Mouse (Mus musculus): Measurements from ENCODE around the gene Srm.
A peak's percentile ranks its signal among the peaks of the same experiment; 100 is the strongest.

Srm gene

DNA sequence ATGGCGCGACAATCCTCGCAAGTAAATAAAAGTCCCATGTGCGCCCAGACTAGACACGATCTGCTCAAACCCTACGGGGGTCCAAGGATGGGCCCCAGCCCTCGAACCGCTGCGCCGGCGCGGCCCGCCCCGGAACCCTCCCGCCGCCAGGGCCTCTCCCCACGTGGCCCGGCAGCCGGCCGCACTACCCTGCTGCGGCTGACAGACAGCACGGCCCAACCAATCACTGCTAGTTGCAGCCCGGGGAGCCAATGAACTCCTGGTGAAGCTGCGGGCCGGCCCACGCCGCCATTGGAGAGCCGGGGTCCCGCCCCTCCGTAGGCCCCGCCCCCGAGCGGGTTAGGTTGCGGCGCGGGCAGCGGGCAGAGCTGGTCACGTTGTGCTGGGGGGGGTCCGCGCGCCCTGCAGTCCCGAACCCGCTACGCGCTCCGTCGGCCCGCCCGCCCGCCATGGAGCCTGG, at the start of gene Srm:
Gene Srm, plus strand, starts transcription at position 333 of the 460 bp plus-strand sequence.
- DNase-seq (ENCODE audit: low spot score), result peak; percentile 87

DNA sequence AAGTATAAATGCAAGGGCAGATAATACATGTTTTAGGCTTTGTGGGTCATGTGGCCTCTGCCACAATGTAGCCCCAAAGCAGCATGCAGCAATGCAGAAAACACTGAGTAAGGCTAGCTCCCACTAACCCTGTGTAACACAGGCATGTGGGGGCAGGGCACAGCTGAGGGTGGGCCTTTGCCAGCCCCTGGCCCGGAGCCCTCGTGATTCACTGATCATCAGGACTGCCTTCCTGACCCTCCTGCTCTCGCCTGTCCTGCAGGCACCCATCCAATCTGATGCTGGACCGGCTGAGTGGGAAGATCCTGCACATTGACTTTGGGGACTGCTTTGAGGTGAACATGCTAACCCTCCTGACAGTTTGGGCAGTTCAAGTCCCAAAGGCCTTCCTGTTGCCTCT, 42.2 kb upstream of the Srm start:
- no peak for DNase-seq (ENCODE audit: low spot score)

DNA sequence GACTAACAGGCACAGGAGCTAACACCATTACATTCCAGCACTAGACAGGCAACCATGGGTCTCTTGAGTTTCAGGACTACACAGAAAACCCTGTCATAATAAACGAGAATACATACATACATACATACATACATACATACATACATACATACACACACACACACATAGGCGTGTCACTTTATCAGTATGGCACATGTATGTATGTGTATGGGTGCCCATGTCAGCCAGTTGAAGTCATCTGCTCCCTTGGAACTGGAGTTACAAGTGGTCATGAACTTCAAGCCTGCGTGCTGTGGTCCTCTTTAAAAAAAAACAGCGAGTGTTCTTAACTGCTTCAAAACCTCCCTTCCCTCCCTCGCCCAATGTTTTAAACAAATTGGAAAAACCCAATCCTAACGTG, 33.5 kb upstream of the Srm start:
- DNase-seq (ENCODE audit: low spot score), result no peak

DNA sequence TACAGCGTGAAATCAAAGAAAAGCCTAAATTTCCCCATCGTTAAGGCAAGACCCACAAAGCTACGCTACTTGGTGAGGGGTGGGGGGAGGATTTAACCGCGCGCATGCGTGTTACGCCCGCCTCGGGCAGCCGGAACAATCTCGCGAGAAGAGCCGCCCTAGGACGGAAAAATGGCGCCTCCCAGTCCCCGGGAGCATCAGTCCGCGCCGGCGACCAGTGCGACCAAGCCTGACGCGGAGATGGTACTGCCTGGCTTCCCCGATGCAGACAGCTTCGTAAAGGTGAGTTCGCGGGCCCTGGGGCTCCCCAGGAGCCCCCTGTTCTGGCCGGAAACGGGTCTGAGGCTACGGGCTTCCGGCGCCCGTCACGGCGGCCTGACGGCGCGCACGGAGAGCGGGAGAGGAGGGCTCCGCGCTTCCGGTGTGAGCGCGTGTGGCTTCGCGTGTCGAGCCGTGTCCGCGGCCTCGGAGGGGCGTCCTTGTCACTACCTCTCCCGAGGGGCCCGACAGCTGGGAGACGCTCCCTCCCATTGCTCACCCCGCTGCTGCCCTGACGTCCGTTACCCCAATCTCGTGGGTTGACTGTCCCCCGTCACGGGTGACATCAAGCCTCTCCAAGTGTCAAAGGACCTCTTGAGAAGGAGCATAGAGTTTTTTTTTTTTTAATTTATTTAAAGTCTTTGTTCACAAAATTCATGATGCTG, 32.9 kb upstream of the Srm start, which contains the start of gene Exosc10:
Gene Exosc10, plus strand, starts transcription at position 133 of the 704 bp plus-strand sequence.
- peak; percentile 79 for DNase-seq (ENCODE audit: low spot score)

DNA sequence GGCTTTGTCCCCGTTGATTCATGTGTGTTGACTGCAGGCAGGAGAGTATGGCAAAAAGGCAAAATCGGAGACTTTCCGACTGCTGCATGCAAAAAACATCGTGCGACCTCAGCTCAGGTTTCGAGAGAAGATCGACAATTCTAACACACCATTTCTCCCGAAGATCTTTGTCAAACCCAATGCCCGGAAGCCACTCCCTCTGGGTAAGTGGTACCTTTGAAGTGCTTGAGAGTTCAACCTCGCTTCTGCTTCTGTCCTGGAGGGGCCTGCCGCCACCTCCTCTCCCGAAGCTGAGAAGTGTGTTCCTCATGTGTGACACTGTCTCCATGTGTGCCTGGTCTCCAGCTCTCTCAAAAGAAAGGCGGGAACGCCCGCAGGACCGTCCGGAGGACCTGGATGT, 28.6 kb upstream of the Srm start:
- DNase-seq (ENCODE audit: low spot score), result no peak

DNA sequence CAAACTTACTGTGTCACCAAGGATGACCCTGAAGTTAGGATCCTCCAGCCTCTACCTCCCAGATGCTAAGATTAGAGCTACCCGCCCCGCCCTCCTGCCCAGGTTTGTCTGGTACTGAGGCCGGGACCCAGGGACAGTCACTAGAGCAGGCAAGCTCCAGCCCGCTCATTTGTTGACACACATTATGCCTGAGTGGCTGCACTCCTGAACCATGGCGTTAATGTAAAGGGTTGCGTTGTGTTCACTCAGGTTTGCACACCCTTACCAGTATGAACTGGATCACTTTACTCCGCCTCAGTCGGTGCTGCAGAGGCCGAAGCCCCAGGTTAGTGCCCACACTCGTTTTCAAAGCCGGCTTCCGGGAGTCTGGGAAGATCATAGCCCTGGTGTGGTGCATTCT, 27.7 kb upstream of the Srm start:
- no peak for DNase-seq (ENCODE audit: low spot score)

DNA sequence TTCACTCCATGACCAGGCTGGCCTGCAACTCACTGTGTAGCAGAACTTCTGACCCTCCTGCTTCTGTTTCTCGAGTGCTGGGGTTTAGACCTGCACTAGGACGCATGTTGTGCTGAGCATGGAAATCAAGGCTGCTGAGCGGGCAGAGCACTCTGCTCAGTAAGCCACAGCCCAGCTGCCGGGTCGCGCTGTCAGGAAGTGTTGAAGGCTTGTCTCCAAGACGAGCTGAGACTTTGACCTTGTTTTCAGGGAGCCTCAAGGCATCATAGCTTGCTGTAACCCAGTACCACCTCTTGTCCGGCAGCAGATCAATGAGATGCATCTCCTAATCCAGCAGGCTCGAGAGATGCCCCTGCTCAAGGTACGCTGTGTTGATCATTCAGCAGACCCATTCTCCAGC, 21.2 kb upstream of the Srm start:
- no peak for DNase-seq (ENCODE audit: low spot score)

DNA sequence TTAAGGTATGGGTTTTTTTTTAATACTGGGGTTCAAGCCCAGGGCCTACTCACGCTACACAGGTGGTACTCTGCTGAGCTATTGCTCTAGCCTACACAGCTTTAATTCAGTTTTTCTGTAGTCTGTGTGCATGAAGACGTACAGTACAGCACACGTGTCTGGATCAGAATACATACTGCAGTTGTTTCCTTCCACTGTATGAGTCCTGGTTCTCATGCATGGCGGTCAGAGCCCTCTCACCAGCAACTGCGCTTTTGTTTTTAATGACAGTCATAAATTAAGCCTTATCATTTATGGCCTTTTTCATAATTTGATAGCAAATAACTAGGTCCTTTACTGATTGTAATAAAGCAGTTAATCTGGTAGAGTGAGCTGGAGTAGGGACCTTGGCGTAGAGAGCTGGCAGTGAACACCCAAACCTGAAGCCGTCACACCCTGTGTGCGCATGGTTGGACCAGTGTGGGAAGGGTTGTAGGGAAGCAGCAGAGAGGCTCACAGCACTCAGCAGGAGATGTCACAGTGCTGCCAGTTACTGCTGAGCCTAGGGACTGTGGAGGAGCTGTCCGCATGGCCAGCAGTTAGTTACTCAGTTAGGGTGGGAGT, 20.5 kb upstream of the Srm start:
- DNase-seq (ENCODE audit: low spot score), result no peak

DNA sequence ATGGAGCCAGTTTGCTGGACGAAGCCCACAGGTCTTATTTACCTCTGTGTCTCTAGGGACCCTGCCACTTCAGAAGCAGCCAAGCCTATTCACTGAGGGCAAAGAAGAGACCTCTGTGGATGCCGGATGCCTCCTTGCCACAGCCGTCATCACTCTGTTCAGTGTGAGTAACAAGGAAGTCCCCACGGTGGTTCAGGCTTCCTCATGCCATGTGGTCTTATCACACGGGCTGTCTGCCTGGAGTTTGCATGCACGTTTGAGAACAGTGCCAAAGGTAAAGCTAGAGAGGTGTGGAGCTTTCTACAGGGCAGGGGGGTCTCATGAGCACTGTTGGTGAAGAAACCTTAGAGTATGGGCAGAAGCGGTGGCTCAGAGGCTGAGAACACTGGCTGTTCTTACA, 18.1 kb upstream of the Srm start:
- DNase-seq (ENCODE audit: low spot score), result no peak

DNA sequence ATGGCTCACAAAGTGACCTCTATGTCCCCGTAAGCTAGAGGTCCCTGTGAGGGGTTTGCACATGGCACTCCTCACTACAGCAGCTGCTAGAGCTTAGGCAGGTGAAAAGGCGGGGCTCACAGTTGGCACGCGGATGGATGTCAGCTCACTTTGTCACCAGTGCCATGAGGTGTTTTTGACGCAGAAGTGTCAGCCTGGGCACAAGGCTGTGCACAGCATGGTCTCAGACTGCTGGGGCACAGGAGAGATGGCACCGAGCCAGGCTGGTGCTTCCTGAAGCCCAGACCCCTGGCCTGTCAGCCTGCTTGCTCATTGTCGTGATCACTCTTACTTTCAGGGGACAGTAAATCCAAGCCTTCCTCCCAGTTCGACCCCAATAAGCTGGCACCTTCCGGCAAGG, 10.5 kb upstream of the Srm start:
- DNase-seq (ENCODE audit: low spot score), result no peak

DNA sequence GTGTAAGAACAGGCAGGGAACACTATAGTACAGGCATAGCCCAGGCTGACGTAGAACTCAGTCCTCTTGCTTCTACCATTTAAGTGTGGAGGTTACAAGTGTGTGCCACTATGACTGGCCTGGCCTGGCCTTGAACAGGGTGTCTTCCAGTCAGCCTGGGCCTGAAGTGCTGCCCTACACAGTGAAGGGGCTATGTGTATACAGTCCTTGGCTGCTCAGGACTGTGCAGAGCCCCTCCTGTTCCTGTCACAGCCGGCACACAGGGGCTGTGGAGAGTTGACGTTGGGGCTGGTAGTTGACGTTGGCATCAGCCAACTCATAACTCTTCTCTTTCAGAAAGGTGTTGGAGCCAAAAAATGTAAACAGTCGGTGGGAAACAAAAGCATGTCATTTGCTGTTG, 9.9 kb upstream of the Srm start:
- DNase-seq (ENCODE audit: low spot score), result no peak

DNA sequence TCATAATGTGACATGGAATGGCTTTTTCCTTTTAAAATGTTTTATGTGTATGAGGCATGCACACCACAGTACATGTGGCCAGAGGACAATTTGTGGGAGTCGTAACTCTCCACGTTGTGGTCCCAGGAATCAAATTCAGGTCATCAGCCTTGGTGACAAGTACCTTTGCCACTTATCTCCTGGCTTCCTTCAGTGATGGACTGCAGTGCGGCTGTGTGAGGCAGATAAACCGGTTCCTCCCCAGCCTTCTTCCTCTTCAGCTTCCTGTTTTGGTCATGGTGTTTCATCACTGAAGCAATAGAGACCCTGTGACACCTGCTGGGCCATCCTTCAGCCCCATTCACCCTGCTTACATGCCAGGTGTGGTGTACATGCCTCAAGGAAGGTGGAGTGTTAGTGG, 8.0 kb upstream of the Srm start:
- DNase-seq (ENCODE audit: low spot score), result no peak

DNA sequence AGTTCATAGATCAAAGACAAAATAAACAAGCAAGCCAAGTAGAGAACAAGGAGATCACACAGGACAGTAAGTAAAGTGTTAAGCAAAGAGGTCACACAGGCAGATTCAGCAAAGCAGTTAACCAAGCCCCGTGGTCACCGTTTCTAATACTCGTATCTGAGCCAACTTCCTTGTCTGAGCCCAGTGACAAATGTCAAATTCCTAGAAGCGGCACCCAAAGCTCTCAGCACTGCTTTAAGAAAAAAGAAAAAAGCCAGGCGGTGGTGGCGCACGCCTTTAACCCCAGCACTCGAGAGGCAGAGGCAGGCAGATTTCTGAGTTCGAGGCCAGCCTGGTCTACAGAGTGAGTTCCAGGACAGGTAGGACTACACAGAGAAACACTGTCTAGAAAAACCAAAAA, 4.7 kb upstream of the Srm start:
- no peak for DNase-seq (ENCODE audit: low spot score)

DNA sequence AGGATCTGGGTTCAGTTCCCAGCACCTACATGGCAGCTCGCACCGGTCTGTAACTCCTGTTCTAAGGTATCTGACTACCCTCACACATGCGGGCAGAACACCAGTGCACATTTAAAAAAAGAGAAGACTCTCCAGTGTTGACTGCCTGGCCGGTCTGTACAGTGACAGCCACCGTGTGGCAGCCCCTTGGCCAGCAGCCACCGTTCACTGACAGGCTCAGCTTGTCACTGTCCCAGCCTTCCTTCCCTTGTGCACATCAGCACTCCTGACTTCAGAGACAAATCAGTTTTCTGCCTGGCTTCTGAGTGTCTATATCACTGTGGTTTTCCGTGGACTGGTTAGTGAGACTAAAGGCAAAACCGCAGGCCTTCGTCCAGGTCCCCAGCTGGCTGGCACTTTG, 2.5 kb upstream of the Srm start:
- no peak for DNase-seq (ENCODE audit: low spot score)

DNA sequence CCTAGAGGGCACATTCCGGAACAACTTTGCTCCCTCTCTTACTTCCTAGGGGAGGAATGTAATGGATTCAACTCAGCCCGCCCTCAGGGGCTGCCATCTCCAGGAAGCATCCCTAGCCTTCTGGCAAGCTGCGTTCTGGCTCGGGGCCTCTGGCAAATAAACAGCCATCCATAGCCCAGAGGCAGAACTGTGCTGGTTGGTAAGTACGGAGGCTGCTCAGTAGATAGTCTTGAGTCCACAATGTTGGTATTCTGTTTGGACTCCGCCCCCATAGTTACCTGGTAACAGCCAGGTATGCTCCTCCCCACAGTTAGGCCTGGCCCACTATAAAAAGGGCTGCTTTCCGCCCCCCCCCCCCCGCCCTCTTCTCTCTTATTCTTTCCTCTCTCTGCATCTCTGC, 1.7 kb upstream of the Srm start:
- DNase-seq (ENCODE audit: low spot score), result no peak

DNA sequence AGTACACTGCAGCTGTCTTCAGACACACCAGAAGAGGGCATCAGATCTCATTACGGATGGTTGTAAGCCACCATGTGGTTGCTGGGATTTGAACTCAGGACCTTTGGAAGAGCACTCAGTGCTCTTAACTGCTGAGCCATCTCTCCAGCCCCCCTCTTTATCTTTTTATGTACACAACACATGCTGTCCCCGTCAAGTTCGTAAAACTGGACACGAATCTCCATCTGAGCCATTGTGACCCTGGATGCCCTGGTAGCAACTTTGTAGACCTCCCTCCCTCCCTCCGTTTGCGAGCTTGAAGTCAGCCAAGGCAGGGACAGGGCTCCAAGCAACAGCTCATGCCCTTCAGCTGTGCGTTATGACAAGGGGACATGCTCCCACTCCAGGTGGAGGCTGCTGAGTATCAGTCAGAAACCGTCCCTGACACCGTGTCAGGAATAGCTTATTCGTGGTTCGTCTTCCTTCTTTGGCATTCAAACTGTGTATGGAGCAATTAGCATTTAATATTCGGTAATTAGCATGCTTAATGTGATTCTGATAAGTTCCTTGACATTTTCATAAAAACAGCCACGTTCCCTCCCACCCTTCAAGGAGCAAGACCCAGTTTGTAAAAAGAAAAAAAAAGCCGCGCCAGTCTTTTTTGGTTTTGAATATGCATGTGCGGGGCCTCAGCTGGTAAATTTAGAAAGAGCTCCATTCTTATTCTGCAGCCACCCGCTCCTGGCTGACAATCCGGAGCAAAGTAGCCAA, 707 bp upstream of the Srm start:
- no peak for DNase-seq (ENCODE audit: low spot score)

DNA sequence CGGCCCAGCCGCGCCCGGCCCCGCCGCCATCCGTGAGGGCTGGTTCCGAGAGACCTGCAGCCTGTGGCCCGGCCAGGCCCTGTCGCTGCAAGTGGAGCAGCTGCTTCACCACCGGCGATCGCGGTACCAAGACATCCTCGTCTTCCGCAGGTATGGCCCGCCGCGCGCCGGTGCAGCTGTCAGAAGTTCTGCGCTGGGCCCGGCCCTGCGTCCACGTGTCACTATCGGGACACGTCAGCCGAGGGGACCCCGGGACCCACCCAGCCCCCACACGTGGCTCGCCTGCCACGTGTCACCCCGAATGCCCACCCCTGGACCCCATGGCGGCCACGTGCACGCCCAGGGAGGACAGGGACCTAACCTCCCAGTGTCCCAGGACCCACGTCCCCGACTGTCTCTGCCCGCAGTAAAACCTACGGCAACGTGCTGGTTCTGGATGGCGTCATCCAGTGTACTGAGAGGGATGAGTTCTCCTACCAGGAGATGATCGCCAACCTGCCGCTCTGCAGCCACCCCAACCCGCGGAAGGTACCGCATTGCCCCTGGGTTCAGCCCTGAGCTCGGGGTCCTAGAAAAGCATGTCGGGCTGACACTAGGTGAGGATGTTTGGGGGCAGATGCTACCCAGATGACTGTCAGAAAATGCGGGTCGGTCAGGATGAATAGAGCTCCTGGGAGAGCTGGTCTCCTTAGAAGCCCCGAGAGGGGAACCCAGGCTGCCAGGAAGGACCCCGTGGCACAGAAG, 506 bp downstream of the Srm start:
- no peak for DNase-seq (ENCODE audit: low spot score)

DNA sequence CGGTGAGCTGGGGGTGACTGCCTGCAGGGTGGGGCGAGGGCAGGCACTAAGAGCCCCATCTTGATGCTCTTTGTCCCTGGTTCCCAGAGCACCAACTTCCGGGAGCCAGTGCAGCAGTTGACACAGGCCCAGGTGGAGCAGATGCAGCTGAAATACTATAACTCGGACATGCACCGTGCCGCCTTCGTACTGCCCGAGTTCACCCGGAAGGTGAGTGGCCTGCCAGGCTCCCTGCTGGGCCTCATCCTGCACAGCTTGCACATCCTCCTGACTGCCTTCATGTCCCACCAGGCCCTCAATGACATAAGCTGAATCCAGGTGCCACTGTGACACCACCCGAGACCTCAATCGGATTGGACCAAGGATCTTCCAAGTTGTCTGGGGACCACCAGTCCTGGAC, 2.7 kb downstream of the Srm start:
- no peak for DNase-seq (ENCODE audit: low spot score)

DNA sequence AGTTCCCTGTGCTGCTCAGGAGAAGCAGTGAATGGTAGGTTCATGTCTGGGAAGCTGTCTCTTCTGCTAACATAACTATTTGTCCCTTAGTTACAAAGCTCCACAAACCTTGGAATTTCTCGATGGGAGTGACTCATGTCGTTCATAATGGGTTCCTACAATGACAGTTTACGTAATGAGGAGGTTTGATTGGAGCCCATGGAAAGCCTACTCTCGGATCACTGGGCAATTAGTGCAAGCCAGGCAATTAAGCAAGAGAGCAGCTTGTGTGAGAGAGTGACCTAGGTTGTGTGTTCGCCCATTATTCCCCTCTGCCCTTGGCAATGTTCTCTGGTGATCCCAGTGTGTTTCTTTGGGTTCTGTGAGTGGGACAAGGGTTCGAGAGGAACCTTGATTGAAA, 4.6 kb downstream of the Srm start:
- no peak for DNase-seq (ENCODE audit: low spot score)

DNA sequence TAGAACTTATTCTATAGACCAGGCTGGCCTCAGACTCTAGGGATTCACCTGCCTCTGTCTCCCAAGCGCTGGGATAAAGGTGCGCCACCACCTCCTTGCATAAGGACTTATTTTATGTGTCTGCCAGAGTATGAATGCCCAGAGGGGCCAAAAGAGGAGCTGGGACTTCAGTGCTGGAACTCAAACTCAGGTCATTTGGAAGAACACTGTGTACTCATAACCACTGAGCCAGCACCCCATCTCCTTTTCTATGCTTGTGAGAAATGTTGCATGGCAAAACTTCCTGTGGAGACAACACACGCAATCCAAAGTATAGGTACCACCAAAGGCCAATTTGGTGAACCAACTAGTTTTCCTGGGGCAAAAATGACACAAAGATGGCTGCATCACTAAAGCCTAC, 5.4 kb downstream of the Srm start:
- DNase-seq (ENCODE audit: low spot score), result no peak

DNA sequence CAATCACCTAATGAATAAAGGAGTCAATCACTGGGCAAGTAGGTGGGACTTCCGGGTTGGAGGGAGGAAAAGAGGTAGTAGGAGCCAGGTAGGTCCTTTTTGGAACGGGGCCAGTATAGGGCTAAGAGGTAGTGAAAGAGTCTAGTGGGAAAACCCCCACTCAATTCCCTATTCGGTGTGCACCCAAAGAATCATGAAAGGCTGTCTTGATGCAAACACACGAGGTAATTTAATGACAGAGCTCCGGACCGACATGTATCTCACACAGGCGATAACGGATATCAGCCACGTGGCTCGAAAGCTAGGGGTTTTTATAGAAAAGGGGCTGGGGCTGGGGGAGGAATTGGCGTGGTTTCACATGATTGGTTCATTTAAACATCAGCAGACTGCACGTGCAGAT, 7.5 kb downstream of the Srm start:
- DNase-seq (ENCODE audit: low spot score), result no peak

DNA sequence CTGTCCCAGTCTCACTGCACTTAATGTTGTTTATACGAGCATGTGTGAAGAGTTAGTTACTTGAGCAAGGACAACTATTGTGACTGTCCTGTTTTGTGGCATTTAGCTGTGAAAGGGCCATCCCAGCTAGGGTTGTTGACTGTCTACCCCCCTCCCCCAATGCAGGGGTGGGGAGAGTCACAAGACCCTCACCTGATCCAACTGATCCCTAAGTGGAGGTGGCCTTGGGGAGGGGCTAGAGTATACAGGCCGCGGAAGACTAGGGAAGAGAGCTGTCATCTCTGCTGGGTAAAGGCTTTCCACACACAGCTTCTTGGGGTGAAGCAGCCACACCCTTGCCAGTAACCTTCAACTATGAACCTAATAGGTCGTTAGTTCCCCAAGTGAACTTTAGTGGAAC, 9.0 kb downstream of the Srm start:
- no peak for DNase-seq (ENCODE audit: low spot score)

DNA sequence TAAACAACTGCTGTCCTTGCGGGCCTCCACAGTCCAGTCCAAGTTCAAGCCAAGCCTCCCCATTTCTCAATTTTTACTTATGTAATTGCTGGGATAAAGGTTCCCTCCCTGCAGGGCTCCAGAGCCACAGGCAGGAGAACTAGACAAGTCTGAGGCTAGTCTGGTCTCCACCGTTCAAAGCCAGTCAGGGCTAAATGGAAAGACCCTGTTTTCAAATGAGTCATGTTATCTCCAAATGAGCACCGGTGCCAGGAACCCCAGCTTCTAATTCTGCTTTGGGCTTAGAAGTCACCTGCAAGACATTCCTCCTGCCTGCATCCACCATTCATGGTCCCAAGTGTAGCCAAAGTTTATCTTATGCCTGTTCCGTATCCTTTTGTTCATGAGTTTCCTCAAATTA, 10.6 kb downstream of the Srm start:
- DNase-seq (ENCODE audit: low spot score), result no peak
